Mouse (Mus musculus) spleen, postnatal 36 days (tissue): Measurements from ENCODE around the gene Jph4.

Experiments used
- DNase-seq, 2 experiments: peaks; one replicate each; pipeline ENCODE4 v3.0.0; 2022; ENCODE audit warnings: low spot score in 2 of 2, mixed read lengths in 1 of 2

Gene Jph4

DNA sequence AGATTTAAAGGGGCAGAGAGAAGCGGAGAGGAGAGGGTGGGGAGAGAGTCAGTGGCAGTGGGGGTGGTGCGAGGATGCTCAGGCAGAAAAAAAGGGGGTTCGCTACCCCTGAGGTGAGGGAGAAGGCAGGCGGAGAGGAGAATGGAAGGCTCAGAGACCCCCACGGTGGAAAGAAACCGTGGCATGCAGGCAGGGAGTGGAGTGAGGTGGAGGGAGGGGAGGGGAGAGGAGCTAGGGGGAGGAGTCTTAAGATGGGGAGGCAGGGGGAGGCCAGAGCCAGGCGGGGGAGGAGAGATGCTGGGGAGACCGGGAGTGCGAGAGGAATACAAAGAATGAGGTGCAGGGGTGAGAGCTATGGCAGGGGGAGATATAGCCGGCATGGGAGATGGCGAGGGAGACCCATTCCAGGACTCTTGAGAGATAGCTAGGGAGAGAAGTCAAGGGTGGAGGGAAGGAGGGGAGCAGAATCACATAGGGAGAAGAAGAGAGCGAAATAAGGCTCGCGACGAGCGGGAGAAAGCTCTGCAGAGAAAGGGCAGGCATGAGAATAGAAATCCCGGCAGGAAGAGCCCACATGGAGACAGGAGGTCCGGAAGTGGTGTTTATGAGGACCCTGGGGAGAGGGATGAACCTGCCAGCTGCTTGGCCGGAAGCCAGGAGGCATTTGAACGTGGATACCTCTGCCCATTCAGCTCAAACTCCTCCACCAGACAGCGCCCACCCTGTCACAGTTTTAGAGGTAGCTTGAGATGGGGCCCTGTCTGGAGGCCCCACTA lies at the start of gene Jph4:
Gene Jph4, minus strand, starts transcription at position 511 of the 776 bp plus-strand sequence.
- no peak for DNase-seq

DNA sequence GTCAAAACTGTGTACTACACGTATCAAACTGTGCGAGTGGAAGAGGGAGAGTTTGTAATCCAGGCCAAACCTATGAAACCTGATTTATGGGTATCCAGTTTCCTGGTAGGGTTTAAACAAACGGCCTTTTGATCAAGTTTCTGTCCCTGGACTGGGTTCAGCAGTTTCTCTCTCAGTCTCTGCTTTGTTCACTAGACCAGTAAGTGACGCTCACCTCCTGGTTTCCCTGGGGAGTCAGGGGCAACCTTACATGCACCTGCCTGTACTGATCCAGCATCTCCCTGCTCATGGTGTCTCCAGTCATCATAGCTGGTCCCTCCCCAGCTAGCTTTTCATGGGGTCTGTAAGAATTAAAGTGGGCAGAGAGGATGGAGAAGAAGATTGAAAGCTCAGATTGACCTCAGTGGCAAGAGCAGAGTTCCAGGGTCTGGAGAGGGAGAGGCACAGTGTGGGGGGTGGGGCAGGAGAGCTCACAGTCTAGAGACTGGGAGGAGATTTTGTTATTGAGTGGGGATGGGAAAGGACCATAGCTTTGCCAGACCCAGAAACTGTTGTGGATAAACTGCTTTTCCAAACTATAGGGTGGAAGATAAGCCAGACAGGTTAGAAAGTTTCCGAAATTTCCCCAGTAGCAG lies 47.6 kb upstream of the Jph4 start:
- no peak for DNase-seq

DNA sequence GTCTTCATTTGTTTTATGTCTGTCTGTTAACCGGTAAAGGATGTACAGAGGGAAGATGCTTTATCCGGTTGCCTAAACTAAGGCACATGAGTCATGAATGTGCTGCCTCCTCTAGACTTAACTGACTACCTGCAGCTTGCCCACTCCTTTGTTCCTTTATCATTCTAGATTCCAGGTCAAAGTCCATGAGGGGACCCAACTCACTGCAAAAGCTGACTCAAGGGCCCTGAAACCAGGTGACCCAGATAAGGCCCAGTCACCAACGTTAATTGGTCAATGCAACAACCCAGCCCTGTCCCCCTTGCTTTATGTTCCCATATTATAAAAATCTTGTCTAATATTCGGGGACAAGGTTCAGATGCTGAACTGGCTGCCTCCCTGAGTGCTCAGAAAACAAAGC lies 45.4 kb upstream of the Jph4 start:
- no peak for DNase-seq

DNA sequence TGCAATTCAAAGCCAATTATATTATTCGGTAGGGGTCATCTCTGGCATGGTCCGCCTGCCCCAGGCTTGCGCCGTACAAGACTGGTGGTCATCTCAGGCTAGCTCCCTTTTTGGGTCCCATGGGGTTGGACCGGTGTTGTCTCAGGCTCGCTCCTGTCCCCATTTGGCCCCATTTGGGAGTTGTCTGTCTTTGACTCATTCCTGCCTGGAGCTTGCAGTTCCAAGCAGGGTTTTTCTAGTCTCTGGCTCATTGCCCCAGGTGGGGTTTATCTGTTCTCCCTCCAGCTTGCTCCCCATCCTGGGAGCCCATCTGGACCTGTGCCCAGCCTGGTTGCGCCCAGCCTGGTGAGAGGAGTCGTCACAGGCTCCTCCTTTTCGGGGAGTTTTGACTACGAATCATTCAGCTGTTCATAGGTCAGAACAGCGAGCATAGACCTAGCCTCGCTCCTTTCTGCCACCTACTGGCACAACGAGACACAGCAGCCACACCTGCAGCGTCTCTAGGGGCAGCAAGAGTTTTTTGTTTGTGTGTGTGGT lies 44.4 kb upstream of the Jph4 start:
- DNase-seq, result peak; percentile 43 to 47

DNA sequence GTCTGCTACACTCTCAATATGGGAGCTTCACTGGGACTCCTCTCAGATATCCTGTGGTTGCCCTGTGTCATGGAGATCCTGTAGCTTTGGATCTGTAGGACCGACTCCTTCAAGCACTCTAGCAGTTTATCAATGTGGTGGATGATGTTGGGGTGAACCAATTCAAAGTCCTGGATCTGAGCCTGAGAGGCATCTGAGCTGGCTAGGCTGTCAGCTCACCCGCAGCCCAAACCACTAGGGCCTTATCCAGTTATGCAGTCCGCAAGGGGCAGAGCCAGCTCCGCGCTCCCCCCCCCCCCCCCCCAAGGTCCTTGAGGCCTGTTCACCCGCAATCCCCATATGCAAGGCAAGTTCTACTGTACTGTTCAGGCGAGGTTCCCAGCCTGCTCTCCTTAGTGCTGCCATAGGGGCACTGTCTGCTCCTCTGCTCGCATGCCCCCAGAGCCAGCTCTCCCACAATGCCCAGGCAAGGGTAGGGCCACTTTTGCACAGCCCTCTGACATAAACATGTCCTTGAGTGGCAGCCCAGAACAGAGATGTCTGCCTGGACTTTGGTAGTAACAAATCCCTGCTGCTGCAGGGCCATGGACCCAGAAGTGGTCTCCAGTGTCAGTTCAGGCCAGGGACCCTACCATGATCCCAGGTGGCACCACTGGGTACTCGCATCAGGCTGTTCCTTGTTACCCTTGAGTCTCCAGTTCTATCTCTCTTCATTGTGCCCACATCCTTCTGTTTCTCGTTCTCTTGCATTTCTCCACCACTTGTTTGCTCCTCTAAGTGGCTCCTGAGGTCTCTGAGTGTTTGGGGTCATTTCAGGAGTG lies 43.7 kb upstream of the Jph4 start:
- DNase-seq, result no peak

DNA sequence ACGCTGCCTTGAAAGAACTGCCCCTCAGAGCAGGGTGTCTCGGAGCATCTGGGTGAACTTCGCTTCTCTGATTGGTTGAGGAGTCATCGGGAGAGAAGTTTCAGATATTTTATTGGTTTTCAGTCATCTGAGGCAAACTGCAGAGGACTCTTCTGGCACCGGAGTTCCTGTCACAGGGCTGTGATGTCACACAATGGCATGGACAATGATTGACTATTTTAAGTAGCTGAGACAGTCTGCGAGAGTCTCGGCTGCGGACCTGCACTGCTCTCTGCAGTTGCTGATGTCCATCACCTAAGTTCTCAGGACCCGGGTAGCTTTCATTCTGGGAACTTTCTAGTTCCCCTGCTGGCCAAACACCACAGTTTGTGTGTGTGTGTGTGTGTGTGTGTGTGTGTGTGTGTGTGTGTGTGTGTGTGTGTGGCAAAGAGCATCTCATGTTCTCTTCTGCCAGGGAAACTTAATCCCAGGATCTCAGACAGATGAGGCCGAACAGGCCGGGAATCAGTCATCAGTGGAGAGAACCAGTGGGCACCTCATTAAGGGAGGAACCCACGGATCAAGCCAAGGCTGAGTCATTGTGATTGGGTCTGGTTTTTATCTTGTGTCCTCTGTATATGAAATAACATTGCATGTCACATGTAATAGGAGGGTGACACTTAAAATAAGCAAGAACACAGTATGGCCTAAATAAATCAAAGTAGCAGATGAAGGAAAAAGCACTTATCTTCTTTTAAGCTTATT lies 40.8 kb upstream of the Jph4 start:
- DNase-seq, result no peak

DNA sequence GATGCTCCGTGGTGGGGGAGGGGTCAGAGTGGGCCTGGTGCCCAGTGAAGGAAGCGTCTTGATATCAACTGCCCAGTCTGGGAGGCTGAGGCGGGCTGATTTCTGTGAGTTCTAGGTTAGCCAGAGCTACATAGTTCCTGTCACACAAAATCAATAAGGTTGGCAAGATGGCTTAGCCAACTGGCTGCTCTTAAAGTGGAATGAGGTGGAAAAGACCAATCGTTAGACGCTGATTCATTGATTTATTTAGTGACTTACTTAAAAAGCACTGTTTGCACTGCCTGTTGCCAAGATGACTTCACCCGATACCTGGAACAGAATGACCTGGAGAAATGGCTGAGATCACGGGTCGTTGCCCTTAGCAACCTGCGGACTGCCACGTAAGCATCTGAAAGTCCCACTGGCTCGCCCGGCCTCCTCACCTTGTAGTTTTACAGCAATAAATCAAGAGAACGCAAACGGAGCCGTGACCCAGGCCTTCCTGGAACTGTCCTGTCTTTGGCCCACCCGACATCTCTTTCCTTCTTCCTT lies 36.3 kb upstream of the Jph4 start:
- DNase-seq, result no peak

DNA sequence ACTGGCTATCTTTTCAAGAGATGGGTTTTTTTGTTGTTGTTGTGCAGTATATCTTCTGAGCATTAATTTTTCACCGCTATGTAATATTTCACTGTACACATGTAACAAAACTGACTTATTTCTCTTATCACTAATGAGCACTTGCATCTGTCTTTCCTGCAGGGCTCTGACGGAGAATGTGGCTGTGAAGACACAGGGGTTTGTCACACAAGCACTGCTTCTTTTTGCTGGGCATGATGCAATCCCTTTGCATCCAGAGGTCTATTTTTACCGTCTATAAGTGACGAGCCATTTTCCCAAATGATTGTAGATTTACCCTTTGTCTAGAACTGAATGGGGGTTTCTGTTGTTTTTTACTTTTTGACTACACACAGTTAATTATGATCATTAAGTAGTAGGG lies 35.4 kb upstream of the Jph4 start:
- DNase-seq, result no peak

DNA sequence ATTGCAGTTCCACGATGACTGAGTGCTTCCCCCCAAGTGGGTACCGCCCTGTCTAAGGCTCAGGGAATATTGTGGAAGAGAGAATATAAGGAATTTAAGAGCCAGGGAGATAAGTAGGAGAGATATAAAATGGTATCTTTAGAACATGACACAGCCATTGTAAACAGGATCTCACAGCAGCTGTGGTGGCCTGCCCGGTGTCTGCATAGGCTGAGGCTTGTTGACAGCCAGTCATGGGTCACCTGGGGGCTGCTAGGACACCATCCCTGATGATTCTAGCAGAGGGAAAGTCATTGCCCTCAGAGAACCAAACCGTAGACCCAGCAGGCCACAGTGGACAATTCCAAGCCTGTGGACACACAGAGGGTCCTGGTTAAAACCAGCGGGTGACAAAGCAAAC lies 34.2 kb upstream of the Jph4 start:
- no peak for DNase-seq

DNA sequence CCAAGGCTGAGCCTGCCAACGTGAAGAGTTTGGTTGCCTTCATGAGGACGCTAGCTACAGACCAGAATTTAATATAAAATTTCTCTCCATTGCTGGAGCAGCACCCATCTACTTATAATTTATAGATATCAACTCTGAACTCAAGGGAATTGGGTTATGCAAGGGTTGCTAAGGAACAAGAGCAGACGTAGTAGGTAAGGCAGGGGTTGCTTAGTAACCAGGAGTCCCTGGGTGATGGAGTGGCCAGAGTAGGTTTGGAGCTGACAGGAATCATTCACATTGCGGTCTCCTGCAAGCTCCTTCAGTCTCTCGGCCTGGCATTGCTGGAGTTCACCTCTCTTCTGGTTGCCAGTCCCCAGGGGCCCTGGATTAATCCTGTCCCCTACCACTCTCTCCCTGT lies 32.3 kb upstream of the Jph4 start:
- DNase-seq, result no peak

DNA sequence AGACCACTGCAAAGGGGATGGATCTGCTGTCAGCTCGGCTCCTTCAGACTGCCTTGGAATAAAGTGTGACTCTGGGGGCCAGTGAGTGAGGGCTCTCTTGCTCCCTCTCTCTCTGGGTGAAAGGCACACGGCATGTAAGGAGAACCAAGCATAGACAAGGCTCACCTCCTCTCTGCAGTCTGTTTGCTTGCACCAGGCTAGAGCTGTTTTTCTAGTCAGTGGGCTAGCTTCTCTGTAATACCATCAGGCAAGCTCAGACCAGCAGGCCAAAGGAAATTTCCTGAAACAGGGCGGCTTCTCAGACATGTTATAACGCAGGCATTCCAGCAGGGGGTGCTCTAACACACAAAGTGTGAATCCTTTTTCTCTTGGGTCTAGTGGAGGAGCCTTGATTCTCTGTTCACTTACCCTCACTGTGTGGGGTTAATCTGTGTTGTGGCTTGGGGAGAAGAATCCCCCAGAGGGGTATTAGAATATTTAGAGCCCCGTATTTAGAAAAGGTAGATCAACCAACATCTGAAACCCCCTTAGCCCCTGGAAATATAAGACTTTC lies 31.7 kb upstream of the Jph4 start:
- DNase-seq, result peak; percentile 38 to 56

DNA sequence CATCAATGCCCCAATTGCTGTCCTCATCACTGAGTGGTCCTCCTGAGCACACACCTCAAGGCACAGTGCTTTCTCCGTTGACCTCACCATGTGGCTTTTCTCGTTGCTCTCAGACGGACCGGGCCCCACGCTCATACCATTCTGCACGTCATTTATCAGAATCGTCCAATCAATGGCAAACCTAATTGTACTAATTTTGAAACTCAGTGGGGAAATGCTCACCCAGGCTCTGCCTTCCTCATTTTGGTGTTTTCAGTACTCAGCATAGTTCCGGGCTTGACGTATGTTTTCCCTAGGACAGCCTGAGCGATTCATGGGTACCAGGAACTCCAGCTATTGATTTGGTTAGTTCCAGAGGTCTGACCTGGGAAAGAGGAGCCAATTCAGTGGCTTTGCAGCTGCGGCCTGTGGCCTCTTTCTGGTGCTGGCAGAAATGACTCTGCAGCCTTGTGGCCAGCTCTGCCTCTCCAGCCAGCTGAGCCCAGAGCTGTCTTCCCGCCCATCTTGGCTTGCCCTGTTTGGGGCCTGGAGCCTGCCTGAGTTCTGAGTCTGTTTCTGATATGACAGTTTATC lies 30.2 kb upstream of the Jph4 start:
- peak; percentile 20 to 39 for DNase-seq

DNA sequence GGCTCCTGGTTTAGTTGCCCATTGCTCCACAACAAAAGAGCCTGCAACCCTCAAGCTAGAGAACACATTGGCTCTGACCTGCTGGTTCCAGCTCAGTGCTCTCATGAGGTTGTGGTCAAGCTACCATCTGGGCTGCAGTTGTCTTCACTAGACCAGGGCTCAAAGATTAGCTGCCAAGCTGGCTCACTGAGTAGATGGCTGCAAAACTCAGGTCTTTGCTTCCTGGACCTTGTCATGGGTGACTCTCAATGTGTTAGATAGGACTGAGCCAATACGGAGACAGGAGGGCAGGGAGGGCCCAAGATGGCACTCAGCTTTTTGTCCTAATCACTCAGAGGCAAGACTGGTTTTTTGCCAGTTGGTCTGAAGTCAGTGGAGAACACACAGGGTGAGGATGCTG lies 29.6 kb upstream of the Jph4 start:
- no peak for DNase-seq

DNA sequence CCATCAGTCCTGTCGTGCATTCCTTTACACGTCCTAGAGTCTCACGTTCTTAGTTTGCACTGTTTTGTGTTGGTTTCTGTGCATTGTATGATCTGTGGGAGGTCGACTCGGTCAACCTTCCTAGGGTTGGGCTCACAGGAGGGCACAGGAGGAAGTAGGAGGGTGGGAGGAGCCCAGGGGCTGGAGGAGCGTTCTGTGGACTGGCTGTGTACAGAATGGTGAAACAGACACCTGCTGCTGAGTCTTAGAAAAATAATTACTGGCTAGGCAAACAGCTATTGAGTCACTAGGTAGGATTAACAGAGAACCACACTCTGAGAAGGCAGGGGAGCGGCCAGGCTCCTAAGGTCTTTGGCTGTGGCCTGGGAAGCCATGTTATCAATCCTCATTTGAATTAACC lies 22.6 kb upstream of the Jph4 start:
- DNase-seq, result no peak

DNA sequence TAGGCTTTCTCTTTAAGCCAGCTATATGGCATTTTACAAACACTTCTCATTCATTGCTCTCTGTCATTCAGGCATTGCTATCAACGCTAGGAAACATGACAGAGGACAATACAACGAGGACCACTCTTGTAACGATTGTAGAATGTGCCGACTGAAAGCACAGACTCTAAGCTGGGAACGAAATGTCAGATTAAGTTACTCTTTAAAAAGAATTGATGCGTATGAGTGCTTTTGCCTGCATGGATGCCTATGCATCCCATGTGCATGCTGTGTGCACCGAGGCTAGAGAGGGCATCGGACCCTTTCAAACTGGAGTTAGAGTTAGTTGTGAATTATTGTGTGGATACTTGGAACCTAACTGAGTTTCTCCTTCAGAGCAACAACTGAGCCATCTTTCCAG lies 18.9 kb upstream of the Jph4 start:
- no peak for DNase-seq

DNA sequence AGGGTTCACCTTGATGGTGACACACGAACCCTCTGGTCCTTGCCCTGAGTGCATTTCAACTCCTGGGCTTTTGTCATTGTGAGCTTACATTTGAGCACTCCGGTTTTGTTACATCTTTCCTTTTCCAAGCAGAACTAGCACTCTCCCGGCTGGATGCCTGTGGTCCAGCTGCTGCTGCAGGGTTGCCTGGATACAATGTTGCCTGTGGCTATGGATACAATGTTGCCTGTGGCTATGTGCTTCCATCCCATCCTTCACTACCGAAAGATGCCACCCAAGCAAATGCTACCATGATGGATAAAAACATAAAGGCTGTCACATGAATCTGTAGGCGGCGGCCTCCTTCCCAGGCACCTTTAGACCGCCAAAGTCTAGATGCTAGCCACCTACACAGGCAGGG lies 9.8 kb upstream of the Jph4 start:
- DNase-seq, result no peak

DNA sequence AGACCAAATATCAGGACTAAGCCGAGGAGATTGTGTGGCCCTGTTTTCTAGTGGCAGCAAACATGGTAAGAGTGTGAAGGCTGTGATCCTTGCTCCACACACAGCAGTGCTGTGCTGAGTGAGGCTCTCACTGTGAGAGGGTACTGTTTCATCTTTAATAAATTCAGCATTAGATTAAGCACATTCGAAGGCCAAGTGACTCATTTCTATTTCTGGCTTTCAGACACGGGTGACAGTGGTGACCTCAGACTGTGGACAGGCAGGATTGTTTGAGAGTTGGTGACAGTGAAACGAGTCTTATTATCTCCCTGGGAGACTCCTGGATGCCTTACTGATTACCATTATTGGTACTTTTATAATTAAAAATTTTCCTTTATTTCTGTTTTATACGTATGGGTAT lies 9.0 kb upstream of the Jph4 start:
- DNase-seq, result no peak

DNA sequence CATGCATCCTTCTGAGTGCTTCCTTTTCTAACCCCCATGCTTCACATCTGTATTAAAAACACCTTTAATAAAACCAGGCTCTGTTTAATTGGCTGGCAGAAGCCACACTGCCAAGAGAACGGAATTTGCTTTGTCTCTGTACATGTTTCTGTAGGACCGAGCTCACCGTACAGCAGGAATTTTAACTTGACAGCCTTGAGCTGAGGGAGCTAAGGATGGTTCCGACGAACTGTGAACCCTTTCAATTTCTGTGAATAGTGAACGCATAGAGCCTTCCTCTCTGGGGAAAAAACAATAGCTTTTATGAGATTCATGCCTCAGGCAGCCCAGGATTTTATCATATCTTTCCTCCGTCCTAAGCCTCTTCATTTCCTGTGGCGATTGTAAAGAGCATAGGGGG lies 5.6 kb upstream of the Jph4 start:
- no peak for DNase-seq

DNA sequence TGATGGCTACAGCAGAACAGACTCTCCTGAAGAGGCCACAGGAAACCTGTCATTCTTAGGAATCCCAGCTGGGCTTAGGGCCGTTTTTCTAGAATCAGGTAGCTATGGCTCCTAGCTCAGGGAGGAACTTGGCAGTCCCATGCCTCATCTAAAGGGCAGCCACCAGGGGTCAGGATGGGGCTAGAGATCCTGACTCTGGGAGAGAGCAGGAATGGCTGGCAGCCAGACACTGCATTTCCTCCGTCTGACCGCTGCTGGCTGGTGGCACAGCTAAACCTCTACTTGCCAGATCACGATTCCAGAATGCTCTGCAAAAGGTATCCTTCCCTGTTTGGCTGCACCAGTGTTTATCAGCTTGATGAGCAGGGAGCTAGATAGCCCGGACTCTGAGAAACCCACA lies 5.2 kb upstream of the Jph4 start:
- DNase-seq, result no peak

DNA sequence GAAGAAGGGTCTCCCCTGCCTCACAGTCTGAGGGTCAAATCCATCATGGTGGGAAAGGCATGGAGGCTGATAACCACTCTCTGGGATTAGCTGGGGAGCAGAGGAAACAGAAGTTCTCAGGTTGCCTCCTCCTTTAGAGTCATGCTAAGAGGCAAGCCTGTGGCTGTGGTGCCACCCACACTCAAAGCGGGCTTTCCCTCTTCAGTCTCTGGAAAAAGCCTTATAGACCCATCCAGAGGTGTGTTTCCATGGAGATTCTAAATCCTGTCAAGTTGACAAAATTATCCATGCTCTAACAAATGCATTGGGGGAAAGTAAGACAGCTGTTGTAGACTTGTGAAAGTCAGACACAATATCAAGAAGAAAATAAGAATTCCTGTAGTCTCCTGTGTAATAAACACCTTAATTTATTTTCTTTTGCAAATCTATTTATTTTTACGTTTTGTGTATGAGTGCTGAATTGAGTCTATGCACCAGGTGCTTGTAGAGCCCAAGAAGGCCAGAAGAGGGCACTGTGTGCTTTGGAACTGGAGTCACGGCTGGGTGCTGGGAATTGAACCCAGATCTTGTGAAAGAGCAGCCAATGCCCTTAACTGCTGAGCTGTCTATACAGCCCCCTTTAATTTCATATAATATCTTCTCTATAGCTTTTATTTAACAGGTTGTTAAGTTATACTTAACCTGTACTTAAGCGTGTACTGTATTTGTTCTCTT lies 2.8 kb upstream of the Jph4 start:
- no peak for DNase-seq
